Mouse (Mus musculus): Measurements from ENCODE around the gene Gtsf1l. TPM values are rescaled to one million over a fixed set of nuclear protein-coding genes. Genes with fewer than 3 reads are reported as not detected.

Gene Gtsf1l
- polyA plus RNA-seq, 2 experiments, result not detected

- DNase-seq (ENCODE audit: low spot score) (no peak), ATAC-seq (ENCODE audit: low FRiP score, low read depth) (no peak)
- H3K4me3 ChIP-seq (replicated peaks; ENCODE audit: low read length), result no peak overlapping the region
- H3K27ac ChIP-seq (replicated peaks; ENCODE audit: low read depth, low read length), result no peak overlapping the region
- H3K4me1 ChIP-seq (ENCODE audit: control insufficient read depth, insufficient read depth, low read length), result peaks cover 10% of the 10 kb centered on the region; the same call in 1 of the 2 replicates
- no peak overlapping the region for H3K4me2 ChIP-seq (replicated peaks; ENCODE audit: low read depth, low read length, severe bottlenecking)
- no peaks in the 10 kb centered on the region for H3K9me3 ChIP-seq (ENCODE audit: control insufficient read depth, low read length)
- H3K27me3 ChIP-seq (ENCODE audit: control insufficient read depth, insufficient read depth, low read length), result no peaks in the 10 kb centered on the region
- no peak for TF ChIP-seq POLR2A (IDR thresholded peaks at IDR 0.05; ENCODE audit: borderline replicate concordance, extremely low read depth, insufficient read depth, insufficient read length)
- no peak overlapping the region for H3K9ac ChIP-seq (ENCODE audit: low read depth, low read length, severe bottlenecking)
- H3K36me3 ChIP-seq (ENCODE audit: control insufficient read depth, insufficient read depth, low read length), result no peaks in the 10 kb centered on the region
- WGBS, result 91% methylated on average over 9 of the region's 9 CpGs
Measured at GRCm38 (mm10) chr2:163056584-163056983, 31.1 kb downstream of the Gtsf1l start.

GRCm38 (mm10) chr2:163055715-163056114 is 31.9 kb downstream of the Gtsf1l start:
- H3K4me2 ChIP-seq (replicated peaks; ENCODE audit: low read depth, low read length, severe bottlenecking), result peak overlapping the region; percentile 99
- H3K27ac ChIP-seq (replicated peaks; ENCODE audit: low read depth, low read length), result no peak overlapping the region
- ATAC-seq (ENCODE audit: low FRiP score, low read depth), result no peak
- H3K4me1 ChIP-seq (ENCODE audit: control insufficient read depth, insufficient read depth, low read length), result peaks cover 10% of the 10 kb centered on the region; the same call in 1 of the 2 replicates
- no peaks in the 10 kb centered on the region for H3K9me3 ChIP-seq (ENCODE audit: control insufficient read depth, low read length)
- H3K4me3 ChIP-seq (replicated peaks; ENCODE audit: low read length), result peak overlapping the region; percentile 68
- no peak for DNase-seq (ENCODE audit: low spot score)
- 0 out of 2 replicates have a peak, but pooled peaks cover under 1% of the 10 kb centered on the region for H3K36me3 ChIP-seq (ENCODE audit: control insufficient read depth, insufficient read depth, low read length)
- no peaks in the 10 kb centered on the region for H3K27me3 ChIP-seq (ENCODE audit: control insufficient read depth, insufficient read depth, low read length)
- TF ChIP-seq POLR2A (IDR thresholded peaks at IDR 0.05; ENCODE audit: borderline replicate concordance, extremely low read depth, insufficient read depth, insufficient read length), result no peak
- peak overlapping the region; percentile 68 for H3K9ac ChIP-seq (ENCODE audit: low read depth, low read length, severe bottlenecking)
- WGBS, result 34% methylated on average over 5 of the region's 5 CpGs

GRCm38 (mm10) chr2:163054891-163055494 is 32.7 kb downstream of the Gtsf1l start:
- peak overlapping the region; percentile 68 for H3K9ac ChIP-seq (ENCODE audit: low read depth, low read length, severe bottlenecking)
- H3K36me3 ChIP-seq (ENCODE audit: control insufficient read depth, insufficient read depth, low read length), result 0 out of 2 replicates have a peak, but pooled peaks cover 4% of the 10 kb centered on the region
- H3K4me3 ChIP-seq (replicated peaks; ENCODE audit: low read length), result peak overlapping the region; percentile 68
- H3K4me1 ChIP-seq (ENCODE audit: control insufficient read depth, insufficient read depth, low read length), result peaks cover 10% of the 10 kb centered on the region; the same call in 1 of the 2 replicates
- H3K27me3 ChIP-seq (ENCODE audit: control insufficient read depth, insufficient read depth, low read length), result no peaks in the 10 kb centered on the region
- no peak for TF ChIP-seq POLR2A (IDR thresholded peaks at IDR 0.05; ENCODE audit: borderline replicate concordance, extremely low read depth, insufficient read depth, insufficient read length)
- no peaks in the 10 kb centered on the region for H3K9me3 ChIP-seq (ENCODE audit: control insufficient read depth, low read length)
- ATAC-seq (ENCODE audit: low FRiP score, low read depth) (no peak), DNase-seq (ENCODE audit: low spot score) (no peak)
- H3K27ac ChIP-seq (replicated peaks; ENCODE audit: low read depth, low read length), result 0 out of 2 replicates have a peak overlapping the region, but pooled peaks have one; percentile 19
- under 1% methylated on average over 35 of the region's 38 CpGs for WGBS
- H3K4me2 ChIP-seq (replicated peaks; ENCODE audit: low read depth, low read length, severe bottlenecking), result peak overlapping the region; percentile 99

GRCm38 (mm10) chr2:163054335-163054840 is 33.3 kb downstream of the Gtsf1l start, which contains the start of gene Mybl2:
Mybl2 (plus strand) TSS chr2:163054687.
- ATAC-seq (ENCODE audit: low FRiP score, low read depth) (peak; percentile 100), DNase-seq (ENCODE audit: low spot score) (peak; percentile 95)
- H3K9ac ChIP-seq (ENCODE audit: low read depth, low read length, severe bottlenecking), result peak within 1 kb of the TSS; percentile 68
- H3K27me3 ChIP-seq (ENCODE audit: control insufficient read depth, insufficient read depth, low read length), result no peaks in the 10 kb centered on the region
- H3K36me3 ChIP-seq (ENCODE audit: control insufficient read depth, insufficient read depth, low read length), result 0 out of 2 replicates have a peak, but pooled peaks cover 4% of the 10 kb centered on the region
- WGBS, result under 1% methylated on average over 48 of the region's 48 CpGs
- H3K4me2 ChIP-seq (replicated peaks; ENCODE audit: low read depth, low read length, severe bottlenecking), result peak within 1 kb of the TSS; percentile 99
- peaks cover 10% of the 10 kb centered on the region; the same call in 1 of the 2 replicates for H3K4me1 ChIP-seq (ENCODE audit: control insufficient read depth, insufficient read depth, low read length)
- no peaks in the 10 kb centered on the region for H3K9me3 ChIP-seq (ENCODE audit: control insufficient read depth, low read length)
- TF ChIP-seq POLR2A (IDR thresholded peaks at IDR 0.05; ENCODE audit: borderline replicate concordance, extremely low read depth, insufficient read depth, insufficient read length), result 0 out of 2 replicates have a peak, but pooled peaks have one; percentile 30
- 0 out of 2 replicates have a peak within 1 kb of the TSS, but pooled peaks have one; percentile 19 for H3K27ac ChIP-seq (replicated peaks; ENCODE audit: low read depth, low read length)
- H3K4me3 ChIP-seq (replicated peaks; ENCODE audit: low read length), result peak within 1 kb of the TSS; percentile 68

GRCm38 (mm10) chr2:163052826-163053225 is 34.8 kb downstream of the Gtsf1l start:
- Histone ChIP-seq H3K9me3 (ENCODE audit: control insufficient read depth, low read length) (no peaks in the 10 kb centered on the region), H3K27ac (replicated peaks; ENCODE audit: low read depth, low read length) (no peak overlapping the region), H3K36me3 (ENCODE audit: control insufficient read depth, insufficient read depth, low read length) (peaks cover 4% of the 10 kb centered on the region; the same call in 1 of the 2 replicates), H3K9ac (ENCODE audit: low read depth, low read length, severe bottlenecking) (no peak overlapping the region), H3K4me3 (replicated peaks; ENCODE audit: low read length) (no peak overlapping the region), H3K4me2 (replicated peaks; ENCODE audit: low read depth, low read length, severe bottlenecking) (no peak overlapping the region), H3K4me1 (ENCODE audit: control insufficient read depth, insufficient read depth, low read length) (peaks cover 10% of the 10 kb centered on the region; the same call in 1 of the 2 replicates), H3K27me3 (ENCODE audit: control insufficient read depth, insufficient read depth, low read length) (no peaks in the 10 kb centered on the region)
- WGBS, result 65% methylated on average over 4 of the region's 4 CpGs
- no peak for DNase-seq (ENCODE audit: low spot score)
- TF ChIP-seq POLR2A (IDR thresholded peaks at IDR 0.05; ENCODE audit: borderline replicate concordance, extremely low read depth, insufficient read depth, insufficient read length), result no peak
- no peak for ATAC-seq (ENCODE audit: low FRiP score, low read depth)
